Mouse (Mus musculus): ENCODE data around the gene Ttc30b.

- no peak for TF ChIP-seq CTCF (IDR thresholded peaks at IDR 0.05; ENCODE audit: low read depth)
- peak; percentile 49; the same call in 1 of the 2 replicates for TF ChIP-seq EP300 (IDR thresholded peaks at IDR 0.05; ENCODE audit: low read depth)
Measured at GRCm38 (mm10) chr2:75938117-75939063, at the start of gene Ttc30b.
